Mouse (Mus musculus): Measurements from ENCODE around the gene Nckap5l. TPM values are rescaled to one million over a fixed set of nuclear protein-coding genes. Genes with fewer than 3 reads are reported as not detected.

The Nckap5l gene
- polyA plus RNA-seq (2012; rRNA removed; ENCODE audit: low replicate concordance), result 5.7 and 14.9 TPM in 2 replicates

GRCm38 (mm10) chr15:99457606-99458401 lies at the start of gene Nckap5l:
Nckap5l (minus strand) TSS chr15:99457748.

DNA sequence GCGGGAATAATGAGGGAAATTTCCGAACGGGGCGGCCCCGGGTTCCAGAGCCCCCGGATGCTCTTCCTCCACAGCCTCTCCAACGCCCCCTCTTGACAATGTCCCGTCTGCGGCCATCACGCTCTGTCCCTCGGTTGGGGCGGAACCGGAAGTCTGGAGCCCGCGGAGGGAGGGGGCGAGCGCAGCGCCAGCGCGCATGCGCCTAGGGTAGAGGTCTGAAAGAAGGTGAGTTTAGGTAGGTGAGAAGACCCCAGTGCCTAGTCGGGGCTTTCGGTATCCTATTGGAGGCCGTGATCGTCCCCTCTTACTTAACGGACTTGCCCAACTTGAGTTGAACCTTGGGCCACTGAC lies 17.0 kb upstream of the Nckap5l start, which contains the start of gene Bcdin3d:
Gene Bcdin3d (minus strand): TSS at position 155 of the 351 bp plus-strand sequence.

GRCm38 (mm10) chr15:99392486-99393385 lies 64.8 kb downstream of the Nckap5l start, which contains the start of gene Tmbim6:
Tmbim6 (plus strand) TSS chr15:99392882.

Other genes with a start within 250 kb of the Nckap5l start
- gene Kcnh3, start 232.9 kb downstream of the Nckap5l start, polyA plus RNA-seq (2012; rRNA removed; ENCODE audit: low replicate concordance), result 0.92 and 8.8 TPM in 2 replicates
- 62.7 and 98.6 TPM in 2 replicates for gene Mcrs1, start 205.8 kb downstream of the Nckap5l start, polyA plus RNA-seq (2012; rRNA removed; ENCODE audit: low replicate concordance)
- gene Prpf40b, start 162.7 kb downstream of the Nckap5l start, polyA plus RNA-seq (2012; rRNA removed; ENCODE audit: low replicate concordance), result 55.3 and 112 TPM in 2 replicates
- gene Fam186b, start 161.9 kb downstream of the Nckap5l start, polyA plus RNA-seq (2012; rRNA removed; ENCODE audit: low replicate concordance), result 0.03 and 0.06 TPM in 2 replicates
- 30.0 and 30.6 TPM in 2 replicates for gene Fmnl3, start 87.3 kb downstream of the Nckap5l start, polyA plus RNA-seq (2012; rRNA removed; ENCODE audit: low replicate concordance)
- gene Tmbim6, start 64.9 kb downstream of the Nckap5l start, polyA plus RNA-seq (2012; rRNA removed; ENCODE audit: low replicate concordance), result 615 and 714 TPM in 2 replicates
- gene Bcdin3d, start 17.0 kb upstream of the Nckap5l start, polyA plus RNA-seq (2012; rRNA removed; ENCODE audit: low replicate concordance), result 3.3 and 5.1 TPM in 2 replicates
- gene Faim2, start 70.4 kb upstream of the Nckap5l start, polyA plus RNA-seq (2012; rRNA removed; ENCODE audit: low replicate concordance), result 0.43 and 1.4 TPM in 2 replicates
- gene Aqp2, start 121.3 kb upstream of the Nckap5l start, polyA plus RNA-seq (2012; rRNA removed; ENCODE audit: low replicate concordance), result 0.07 and 0.27 TPM in 2 replicates
- 0.87 and 21.0 TPM in 2 replicates for gene Aqp5, start 133.0 kb upstream of the Nckap5l start, polyA plus RNA-seq (2012; rRNA removed; ENCODE audit: low replicate concordance)
- not detected in 2 replicates for gene Aqp6, start 143.7 kb upstream of the Nckap5l start, polyA plus RNA-seq (2012; rRNA removed; ENCODE audit: low replicate concordance)
- 6.0 and 19.2 TPM in 2 replicates for gene Racgap1, start 193.9 kb upstream of the Nckap5l start, polyA plus RNA-seq (2012; rRNA removed; ENCODE audit: low replicate concordance)
- 0.15 and 0.17 TPM in 2 replicates for gene Asic1, start 212.6 kb upstream of the Nckap5l start, polyA plus RNA-seq (2012; rRNA removed; ENCODE audit: low replicate concordance)
- gene Smarcd1, start 244.4 kb upstream of the Nckap5l start, polyA plus RNA-seq (2012; rRNA removed; ENCODE audit: low replicate concordance), result 23.1 and 45.0 TPM in 2 replicates
- gene Gm17349, start 247.7 kb upstream of the Nckap5l start, polyA plus RNA-seq (2012; rRNA removed; ENCODE audit: low replicate concordance), result not detected in 2 replicates

Data from subcutaneous adipose tissue, adult 2 months (tissue).